Mouse (Mus musculus): ENCODE results near the gene Lrpap1.

Lrpap1 gene

GRCm38 (mm10) chr5:35060098-35060497 is 45.5 kb downstream of the Lrpap1 start:
- DNase-seq (ENCODE audit: extremely low read depth, low read depth, low spot score), result no peak

- no peak for DNase-seq (ENCODE audit: extremely low read depth, low read depth, low spot score)
Observed at GRCm38 (mm10) chr5:35058216-35058615, 47.4 kb downstream of the Lrpap1 start.

GRCm38 (mm10) chr5:35057582-35057981 is 48.0 kb downstream of the Lrpap1 start:
- no peak for DNase-seq (ENCODE audit: extremely low read depth, low read depth, low spot score)

- DNase-seq (ENCODE audit: extremely low read depth, low read depth, low spot score), result no peak
Observed at GRCm38 (mm10) chr5:35056604-35057432, 48.7 kb downstream of the Lrpap1 start, which contains the start of gene Dok7. Dok7 (plus strand) TSS chr5:35056766.

- no peak for DNase-seq (ENCODE audit: extremely low read depth, low read depth, low spot score)
Observed at GRCm38 (mm10) chr5:35055076-35055475, 50.5 kb downstream of the Lrpap1 start.

GRCm38 (mm10) chr5:35054628-35055027 is 50.9 kb downstream of the Lrpap1 start:
- DNase-seq (ENCODE audit: extremely low read depth, low read depth, low spot score), result no peak

GRCm38 (mm10) chr5:35050541-35050940 is 55.0 kb downstream of the Lrpap1 start:
- no peak for DNase-seq (ENCODE audit: extremely low read depth, low read depth, low spot score)

GRCm38 (mm10) chr5:35043110-35043451 is 62.5 kb downstream of the Lrpap1 start:
- DNase-seq (ENCODE audit: extremely low read depth, low read depth, low spot score), result no peak

GRCm38 (mm10) chr5:35042431-35043109 is 63.0 kb downstream of the Lrpap1 start:
- no peak for DNase-seq (ENCODE audit: extremely low read depth, low read depth, low spot score)

All from fat pad, adult 2 months (tissue).